Mouse (Mus musculus): Measurements from ENCODE around the gene Zswim1.
"Not testable (repeated sequence)": the region's sequence is repeated elsewhere in the genome, so short reads cannot be mapped to it uniquely, and the experiment has no call there.

The Zswim1 gene

DNA sequence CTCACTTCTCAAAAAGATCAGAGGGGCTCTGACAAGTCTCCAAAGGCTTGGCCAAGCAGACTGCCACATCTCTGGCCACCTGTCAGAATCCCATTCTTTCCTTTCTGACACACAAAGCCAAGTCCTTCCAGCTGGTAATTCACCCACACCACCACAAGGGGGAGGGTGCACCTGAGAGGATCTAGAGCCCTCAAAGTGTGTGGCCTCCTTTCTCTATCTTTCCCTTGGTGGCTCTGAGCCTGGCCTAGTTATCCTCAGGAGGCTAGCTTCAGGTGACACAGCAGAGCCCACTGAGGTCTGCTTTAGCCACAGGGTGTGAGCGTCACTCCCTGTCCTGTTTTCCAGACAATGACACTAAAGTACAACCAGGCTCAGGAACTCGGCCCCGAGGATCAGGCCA is 29.2 kb upstream of the Zswim1 start:
- DNase-seq, result peak; percentile 76 to 85

DNA sequence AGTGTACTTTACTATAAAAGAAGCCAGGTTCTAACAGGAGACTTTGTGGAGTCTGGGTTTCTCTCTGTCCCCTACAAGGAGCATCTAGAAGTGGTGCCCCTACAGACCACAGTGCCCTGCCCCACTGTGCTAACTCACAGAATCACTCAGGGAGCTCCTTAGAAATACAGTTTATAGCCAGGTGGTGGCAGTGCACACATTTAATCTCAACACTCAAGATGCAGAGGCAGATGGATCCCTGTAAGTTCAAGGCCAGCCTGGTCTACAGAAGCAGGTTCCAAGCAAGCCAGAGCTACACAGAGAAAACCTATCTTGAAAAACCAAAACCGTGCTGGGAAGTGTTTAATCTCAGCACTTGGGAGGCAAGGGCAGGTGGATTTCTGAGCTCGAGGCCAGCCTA is 28.7 kb upstream of the Zswim1 start:
- DNase-seq, result no peak

GRCm38 (mm10) chr2:164794293-164794692 is 28.2 kb upstream of the Zswim1 start:
- DNase-seq, result peak; percentile 94 to 98

DNA sequence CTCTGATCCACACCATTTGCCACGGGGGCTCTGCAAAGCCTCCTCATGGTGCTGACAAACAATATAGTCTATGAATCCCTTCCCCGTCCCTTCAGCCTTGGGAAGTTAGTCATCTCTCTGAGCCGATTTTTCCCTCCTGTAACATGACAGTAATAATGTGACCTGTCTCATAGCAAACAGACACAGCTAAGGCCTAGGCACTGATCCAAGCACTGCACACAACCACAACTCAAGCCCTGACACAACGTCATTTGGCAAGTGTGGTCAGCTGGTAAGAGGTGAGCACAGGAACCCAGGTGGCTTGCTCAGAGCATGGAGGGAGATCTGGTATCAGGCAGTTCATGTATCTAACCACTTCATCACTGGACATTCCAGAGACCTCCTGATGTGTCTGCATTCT is 26.6 kb upstream of the Zswim1 start:
- no peak for DNase-seq

GRCm38 (mm10) chr2:164798554-164798953 is 23.9 kb upstream of the Zswim1 start:
- DNase-seq, result not testable (repeated sequence)

DNA sequence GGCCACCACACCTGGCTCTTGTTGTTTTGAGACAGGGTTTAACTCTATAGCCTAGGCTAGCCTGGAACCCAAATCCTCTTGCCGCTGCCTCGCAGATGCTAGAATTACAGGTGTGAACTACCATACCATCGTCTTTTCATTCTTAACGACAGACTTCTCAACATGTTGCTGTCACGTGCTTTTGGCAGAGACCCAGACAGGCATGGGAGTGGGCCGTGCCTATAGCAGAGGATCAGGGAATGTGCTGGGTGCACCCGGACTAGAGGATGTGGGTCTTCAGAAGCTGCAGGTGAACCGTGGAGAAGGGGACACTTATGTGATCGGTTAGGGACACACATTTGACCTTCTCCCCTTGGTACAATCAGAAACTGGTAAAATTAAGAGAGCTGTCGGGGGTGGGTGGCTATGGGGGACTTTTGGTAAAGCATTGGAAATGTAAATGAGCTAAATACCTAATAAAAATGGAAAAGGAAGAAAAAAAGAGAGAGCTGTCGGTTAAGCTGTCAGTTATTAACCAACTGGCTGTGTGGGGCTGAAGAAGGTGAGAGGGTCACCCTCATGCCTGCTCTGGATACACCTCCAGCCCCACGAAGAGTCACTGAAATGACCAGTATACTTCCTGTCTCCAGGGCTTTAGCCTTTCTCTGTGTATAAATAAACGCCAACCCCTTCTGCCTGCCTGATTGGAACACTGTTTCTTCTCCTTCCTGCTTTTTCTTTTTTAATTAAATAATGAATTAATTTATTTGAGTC is 22.1 kb upstream of the Zswim1 start:
- no peak for DNase-seq

DNA sequence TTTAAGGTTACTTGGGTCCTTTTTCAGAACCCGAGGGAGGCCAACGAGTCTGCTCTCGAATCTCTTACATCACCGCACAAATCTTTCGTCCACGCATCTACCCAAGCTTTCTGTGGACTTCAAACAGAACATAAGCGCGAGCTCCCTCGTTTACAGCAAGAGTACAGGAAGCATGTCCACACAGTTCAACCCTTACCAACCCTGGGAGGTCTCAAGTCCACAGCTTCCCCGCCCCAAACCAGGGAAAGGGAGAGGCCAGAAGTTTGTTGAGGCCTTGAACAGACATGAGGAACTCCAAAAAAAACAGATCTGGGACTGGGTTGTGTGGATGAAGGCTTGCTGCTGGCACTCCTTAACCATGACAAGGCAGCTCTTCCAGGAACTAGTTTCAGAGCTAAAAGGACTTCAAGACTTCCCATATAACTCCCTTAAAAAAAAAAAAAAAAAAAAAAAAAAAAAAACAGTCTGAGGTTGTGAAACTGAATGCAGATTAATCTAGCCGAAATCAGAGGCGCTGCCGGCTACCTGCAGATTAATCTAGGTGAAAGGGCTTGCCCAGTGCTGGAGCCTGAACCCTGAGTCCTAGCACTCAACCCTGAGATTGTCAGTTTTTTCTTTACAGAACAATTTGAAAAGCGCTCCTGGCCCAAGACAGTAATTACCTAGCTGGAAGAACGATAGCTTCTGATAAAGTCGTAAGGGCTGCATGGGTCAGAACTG is 19.1 kb upstream of the Zswim1 start:
- DNase-seq, result no peak

DNA sequence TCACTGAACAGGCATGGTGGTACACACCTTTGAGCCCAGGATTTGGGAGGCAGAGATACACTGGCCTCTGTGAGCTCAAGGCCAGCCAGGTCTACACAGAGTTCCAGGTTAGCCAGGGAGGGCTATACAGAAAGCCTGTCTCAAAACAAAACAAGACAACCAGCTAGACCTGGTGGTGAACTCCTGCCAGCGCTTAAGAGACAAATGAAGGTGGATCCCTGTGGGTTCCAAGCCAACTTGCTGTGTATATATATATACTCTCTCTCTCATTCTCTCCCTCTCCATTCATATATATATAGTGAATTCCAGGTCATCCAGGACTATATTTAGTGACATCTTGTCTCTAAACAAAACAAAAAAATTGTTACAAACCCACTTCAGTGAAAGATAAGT is 18.6 kb upstream of the Zswim1 start:
- no peak for DNase-seq

GRCm38 (mm10) chr2:164804533-164805331 is 17.8 kb upstream of the Zswim1 start, which contains the start of the genes Acot8 and Zswim3:
Gene Acot8 (minus strand): TSS chr2:164804882.
Gene Zswim3 (plus strand): TSS chr2:164805098.
- peak; percentile 99 for DNase-seq

- DNase-seq, result no peak
Measured at GRCm38 (mm10) chr2:164805332-164805718, 17.2 kb upstream of the Zswim1 start.

DNA sequence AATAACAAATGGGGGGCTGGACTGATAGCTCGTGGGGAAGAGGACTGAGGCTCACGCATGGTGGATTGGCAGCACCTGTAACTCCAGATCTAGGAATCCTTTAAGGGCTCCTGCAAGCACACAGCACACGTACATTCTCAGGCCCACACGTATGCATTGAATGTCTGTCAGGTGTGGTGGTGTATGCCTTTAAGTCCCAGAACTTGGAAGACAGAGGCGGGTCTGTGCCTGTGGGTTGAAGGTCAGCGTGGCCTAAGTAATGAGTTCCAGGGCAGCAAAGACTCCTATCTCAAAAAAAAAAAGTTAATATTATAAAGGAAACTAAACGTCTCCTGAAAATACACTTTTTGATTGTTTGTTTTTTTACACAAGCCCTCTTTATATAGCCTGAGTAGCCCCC is 15.9 kb upstream of the Zswim1 start:
- DNase-seq, result no peak

GRCm38 (mm10) chr2:164813557-164813956 is 8.9 kb upstream of the Zswim1 start:
- DNase-seq, result no peak

- DNase-seq, result no peak
Measured at GRCm38 (mm10) chr2:164815348-164815747, 7.1 kb upstream of the Zswim1 start.

GRCm38 (mm10) chr2:164815821-164816220 is 6.7 kb upstream of the Zswim1 start:
- no peak for DNase-seq

GRCm38 (mm10) chr2:164817206-164817605 is 5.3 kb upstream of the Zswim1 start:
- no peak for DNase-seq

DNA sequence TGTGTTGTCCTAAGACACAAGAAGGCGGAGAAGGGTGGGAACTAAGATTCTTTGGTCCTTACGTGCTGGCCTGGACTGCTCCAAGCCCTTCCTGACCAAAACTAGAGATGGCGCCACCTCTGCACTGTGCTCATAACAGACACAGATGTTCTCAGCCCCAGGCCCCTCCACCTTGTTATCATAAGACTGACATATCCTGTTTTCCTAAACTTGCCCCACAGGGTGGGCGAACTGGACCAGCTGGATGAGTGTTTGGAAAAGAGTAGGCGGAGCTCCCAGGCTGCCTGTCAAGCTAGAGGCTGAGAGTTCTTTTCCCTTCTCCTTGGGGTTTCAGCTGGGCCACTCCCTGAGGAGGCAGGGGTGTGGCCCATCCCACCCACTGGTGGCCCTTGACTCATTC is 4.8 kb upstream of the Zswim1 start:
- DNase-seq, result no peak

- DNase-seq, result peak; percentile 38 to 48
Measured at GRCm38 (mm10) chr2:164821060-164821459, 1.4 kb upstream of the Zswim1 start.

- no peak for DNase-seq
Measured at GRCm38 (mm10) chr2:164823181-164823585, 697 bp downstream of the Zswim1 start.

- no peak for DNase-seq
Measured at GRCm38 (mm10) chr2:164823969-164824368, 1.5 kb downstream of the Zswim1 start.

GRCm38 (mm10) chr2:164825521-164825920 is 3.0 kb downstream of the Zswim1 start:
- DNase-seq, result no peak

DNA sequence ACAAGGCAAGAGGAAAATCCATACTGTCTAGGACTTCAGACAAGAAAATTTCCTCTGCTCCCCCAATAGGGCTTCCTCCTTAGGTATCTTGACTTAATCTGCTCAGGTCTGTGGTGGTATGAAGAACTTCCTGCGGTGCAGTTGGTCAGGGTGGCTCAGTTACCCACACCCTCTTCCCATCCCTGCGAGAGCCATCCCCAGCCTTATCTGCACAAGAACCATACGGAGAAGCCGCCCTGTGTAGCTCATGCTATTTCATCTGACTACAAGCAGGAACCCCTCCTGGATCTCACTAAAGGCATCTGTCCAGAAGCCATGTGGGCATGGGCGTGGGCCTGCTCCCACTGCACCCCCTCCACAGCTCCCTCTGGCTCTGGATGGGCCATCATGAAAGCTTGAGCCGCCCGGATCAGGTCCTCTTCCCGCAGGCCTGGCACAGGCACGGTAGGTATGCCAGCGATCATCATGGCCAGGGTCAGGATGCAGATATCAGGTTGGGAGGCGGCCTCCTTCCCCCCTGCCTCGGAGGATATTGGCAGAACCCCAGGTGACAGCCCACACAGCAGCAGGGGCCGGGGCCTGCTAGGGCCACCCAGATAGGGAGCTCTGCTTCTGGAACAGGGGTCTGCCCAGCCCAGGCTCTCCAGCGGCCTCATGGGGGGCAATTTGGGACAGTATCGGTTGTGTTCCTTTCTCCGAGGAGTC is 4.8 kb downstream of the Zswim1 start:
- no peak for DNase-seq

DNA sequence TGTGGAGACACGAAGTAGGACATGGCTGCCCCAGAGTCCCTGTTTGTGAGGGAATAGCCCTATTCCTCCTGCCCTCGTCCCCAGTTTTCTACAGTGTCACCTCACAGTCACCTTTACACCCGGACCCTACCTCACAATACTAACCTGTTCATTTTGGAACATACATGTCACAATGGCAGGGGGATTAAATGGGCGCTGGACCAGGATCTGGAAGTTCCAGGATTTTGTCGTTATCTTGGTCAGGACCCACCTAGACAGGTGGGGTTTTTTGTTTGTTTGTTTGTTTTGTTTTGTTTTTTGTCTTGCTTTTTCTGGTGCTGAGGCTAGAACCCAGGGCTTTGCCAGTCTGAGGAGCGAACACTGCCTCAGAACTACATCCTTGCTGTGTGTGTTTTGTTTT is 6.0 kb downstream of the Zswim1 start, which contains the start of gene Spata25:
Gene Spata25, minus strand, starts transcription at position 101 of the 400 bp plus-strand sequence.
- no peak for DNase-seq

DNA sequence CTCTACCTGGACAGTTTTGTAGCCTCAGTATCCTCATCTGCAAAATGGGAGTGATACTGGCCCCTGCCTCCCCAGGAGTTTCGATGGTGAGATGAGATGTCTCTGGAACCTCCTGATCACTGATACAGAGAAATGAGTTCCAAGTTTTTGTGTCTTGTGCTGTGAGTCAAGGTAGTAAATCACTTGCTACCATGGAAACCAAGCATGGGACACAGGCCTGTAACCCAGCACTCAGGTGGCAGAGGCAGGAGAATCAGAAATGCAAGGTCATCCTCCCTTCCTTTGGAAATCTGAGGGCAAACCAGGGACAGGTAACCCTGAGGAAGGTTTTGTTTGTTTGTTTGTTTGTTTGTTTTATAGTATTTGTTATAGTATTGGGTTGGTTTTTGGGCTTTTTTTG is 6.6 kb downstream of the Zswim1 start:
- DNase-seq, result no peak

Measured in cerebellum, postnatal 14 days (tissue).